Mouse (Mus musculus) neural tube, embryonic 12.5 days (tissue): ENCODE results near the gene Sh3pxd2a. TPM values are rescaled to one million over a fixed set of nuclear protein-coding genes. Genes with fewer than 3 reads are reported as not detected.

Source experiments
- ATAC-seq: fragments of 200-750 bp; cut with Nextera tagmentation; 2 replicates; pipeline ENCODE4 v1.8.0; 2017; ENCODE audit warnings: low read depth, mild to moderate bottlenecking, moderate TSS enrichment, moderate library complexity; ENCODE audit not compliant: low FRiP score
- H3K27ac ChIP-seq: fragments of 300-500 bp; sonication (generic); 2 replicates; pipeline ENCODE4 v1.5.1; 2016
- H3K27me3 ChIP-seq: fragments of 300-500 bp; sonication (generic); replicated peaks from 2 replicates; pipeline ENCODE4 v1.6.1; 2016; ENCODE audit warnings: mild to moderate bottlenecking
- H3K36me3 ChIP-seq: fragments of 300-500 bp; sonication (generic); 2 replicates; pipeline ENCODE4 v1.6.1; 2016; ENCODE audit warnings: mild to moderate bottlenecking
- H3K4me1 ChIP-seq: fragments of 300-500 bp; sonication (generic); 2 replicates; pipeline ENCODE4 v1.6.1; 2016
- H3K4me2 ChIP-seq: fragments of 300-500 bp; sonication (generic); replicated peaks from 2 replicates; pipeline ENCODE4 v1.6.1; 2016; ENCODE audit warnings: mild to moderate bottlenecking
- H3K4me3 ChIP-seq: fragments of 300-500 bp; sonication (generic); 2 replicates; pipeline ENCODE4 v1.5.1; 2016
- H3K9ac ChIP-seq: fragments of 300-500 bp; sonication (generic); 2 replicates; pipeline ENCODE4 v1.6.1; 2016; ENCODE audit warnings: mild to moderate bottlenecking
- H3K9me3 ChIP-seq: fragments of 300-500 bp; sonication (generic); 2 replicates; pipeline ENCODE4 v1.6.1; 2016; ENCODE audit warnings: mild to moderate bottlenecking
- WGBS: fragments of 180-500 bp; shearing (Covaris S2); methylation state at CpG from one replicate; pipeline ENCODE4 v1.1.7; 2016; 5-methylcytosine and 5-hydroxymethylcytosine counted together
- polyA plus RNA-seq: library from polyadenylated mRNA; unstranded; fragments of >200 nt; fragmentation: Nextera tagmentation; extraction: Ambion mirVana; gene quantifications from 2 replicates; pipeline ENCODE4 v1.2.1, GENCODE M21; 2016

The Sh3pxd2a gene
- polyA plus RNA-seq, 1 experiment from 2014 or later: 4.6 TPM

DNA sequence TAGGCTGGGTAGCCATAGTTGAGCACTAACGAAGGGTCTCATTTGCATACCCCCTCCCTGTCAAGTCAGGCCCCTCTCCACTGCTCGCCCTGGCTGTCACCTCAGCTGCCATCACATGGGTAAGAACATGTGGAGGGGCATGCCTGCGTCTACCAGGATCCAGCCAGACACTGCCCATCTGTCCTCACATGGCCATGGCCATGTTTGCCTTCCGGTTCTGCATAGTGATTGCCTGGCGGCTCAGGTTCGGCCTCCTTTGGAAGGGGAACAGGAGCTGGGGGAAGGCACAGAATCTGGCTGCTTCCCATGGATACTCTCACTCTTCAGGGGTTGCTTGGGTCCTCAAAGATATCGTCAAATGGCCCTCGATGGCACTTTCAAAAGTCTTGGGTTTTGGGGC lies 233.5 kb downstream of the Sh3pxd2a start:
- 91% methylated on average over 8 of the region's 8 CpGs for WGBS
- H3K27ac ChIP-seq: no peak overlapping the region
- no peak overlapping the region for H3K4me2 ChIP-seq
- H3K4me3 ChIP-seq: no peak overlapping the region
- no peaks in the 10 kb centered on the region for H3K9me3 ChIP-seq
- no peak for ATAC-seq
- H3K9ac ChIP-seq: no peak overlapping the region
- peaks cover 16% of the 10 kb centered on the region for H3K4me1 ChIP-seq
- no peaks in the 10 kb centered on the region for H3K27me3 ChIP-seq
- H3K36me3 ChIP-seq: no peaks in the 10 kb centered on the region

GRCm38 (mm10) chr19:47230082-47230481 lies 234.1 kb downstream of the Sh3pxd2a start:
- Histone ChIP-seq H3K9me3 (no peaks in the 10 kb centered on the region), H3K36me3 (no peaks in the 10 kb centered on the region), H3K4me2 (no peak overlapping the region), H3K4me1 (peaks cover 16% of the 10 kb centered on the region), H3K27me3 (no peaks in the 10 kb centered on the region), H3K4me3 (no peak overlapping the region), H3K9ac (no peak overlapping the region), H3K27ac (no peak overlapping the region)
- 91% methylated on average over 7 of the region's 7 CpGs for WGBS
- ATAC-seq: no peak

- no peak for ATAC-seq
These were observed 234.7 kb downstream of the Sh3pxd2a start for GRCm38 (mm10) chr19:47229461-47229860.

GRCm38 (mm10) chr19:47228725-47229252 lies 235.4 kb downstream of the Sh3pxd2a start:
- WGBS: 6% methylated on average over 17 of the region's 17 CpGs
- H3K27ac ChIP-seq: no peak overlapping the region

More at GRCm38 (mm10) chr19:47229461-47229860, 234.7 kb downstream of the Sh3pxd2a start:
- H3K9me3 ChIP-seq: no peaks in the 10 kb centered on the region
- peak overlapping the region; percentile 56 for H3K4me2 ChIP-seq
- H3K27me3 ChIP-seq: no peaks in the 10 kb centered on the region
- H3K27ac ChIP-seq: no peak overlapping the region
- H3K36me3 ChIP-seq: no peaks in the 10 kb centered on the region
- WGBS: 83% methylated on average over 5 of the region's 5 CpGs
- 0 out of 2 replicates have a peak overlapping the region, but pooled peaks have one; percentile 46 for H3K9ac ChIP-seq
- H3K4me1 ChIP-seq: peaks cover 16% of the 10 kb centered on the region
- no peak overlapping the region for H3K4me3 ChIP-seq

DNA sequence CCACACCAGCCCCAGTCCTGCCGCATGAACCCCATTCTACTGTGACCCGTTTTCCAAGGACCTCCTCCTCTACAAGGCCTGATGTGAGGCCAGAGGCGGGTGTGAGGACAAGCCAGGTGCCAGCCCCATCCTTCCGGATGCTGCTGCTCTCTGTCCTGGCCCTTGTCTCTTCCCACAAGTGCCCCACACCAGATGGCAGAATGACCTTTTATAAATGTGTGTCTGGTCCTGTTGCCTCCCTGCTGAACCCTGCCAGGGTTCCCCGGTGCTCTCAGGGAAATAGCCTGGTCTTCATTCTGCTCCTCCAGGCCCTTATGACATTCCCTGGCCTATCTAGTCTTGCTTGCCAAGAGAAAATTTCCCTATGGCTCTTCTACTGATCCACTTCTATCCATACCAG lies 238.4 kb downstream of the Sh3pxd2a start:
- no peak overlapping the region for H3K4me2 ChIP-seq
- no peaks in the 10 kb centered on the region for H3K27me3 ChIP-seq
- H3K9me3 ChIP-seq: no peaks in the 10 kb centered on the region
- H3K4me3 ChIP-seq: no peak overlapping the region
- peaks cover 16% of the 10 kb centered on the region for H3K4me1 ChIP-seq
- H3K36me3 ChIP-seq: no peaks in the 10 kb centered on the region
- 80% methylated on average over 5 of the region's 5 CpGs for WGBS
- no peak overlapping the region for H3K9ac ChIP-seq
- ATAC-seq: no peak
- no peak overlapping the region for H3K27ac ChIP-seq

More at GRCm38 (mm10) chr19:47228725-47229252, 235.4 kb downstream of the Sh3pxd2a start:
- peak overlapping the region; percentile 46 for H3K9ac ChIP-seq
- H3K9me3 ChIP-seq: no peaks in the 10 kb centered on the region
- peak overlapping the region; percentile 56 for H3K4me2 ChIP-seq
- H3K4me1 ChIP-seq: peaks cover 16% of the 10 kb centered on the region
- H3K27me3 ChIP-seq: no peaks in the 10 kb centered on the region
- peak overlapping the region; percentile 10; the same call in 1 of the 2 replicates for H3K4me3 ChIP-seq
- peak; percentile 63; the same call in 1 of the 2 replicates for ATAC-seq
- H3K36me3 ChIP-seq: no peaks in the 10 kb centered on the region

GRCm38 (mm10) chr19:47224743-47225142 lies 239.5 kb downstream of the Sh3pxd2a start:
- Histone ChIP-seq H3K4me2 (no peak overlapping the region), H3K27me3 (no peaks in the 10 kb centered on the region), H3K36me3 (no peaks in the 10 kb centered on the region), H3K4me1 (peaks cover 16% of the 10 kb centered on the region), H3K27ac (no peak overlapping the region), H3K9me3 (no peaks in the 10 kb centered on the region), H3K4me3 (no peak overlapping the region), H3K9ac (no peak overlapping the region)
- WGBS: 84% methylated on average over 4 of the region's 4 CpGs
- no peak for ATAC-seq

GRCm38 (mm10) chr19:47222841-47223557 lies 241.2 kb downstream of the Sh3pxd2a start:
- WGBS: 73% methylated on average over 15 of the region's 15 CpGs
- H3K9me3 ChIP-seq: no peaks in the 10 kb centered on the region
- H3K27ac ChIP-seq: no peak overlapping the region
- H3K4me2 ChIP-seq: no peak overlapping the region
- no peak for ATAC-seq
- 0 out of 2 replicates have a peak, but pooled peaks cover 2% of the 10 kb centered on the region for H3K27me3 ChIP-seq
- H3K4me1 ChIP-seq: no peaks in the 10 kb centered on the region; the same call in 1 of the 2 replicates
- no peak overlapping the region for H3K4me3 ChIP-seq
- H3K36me3 ChIP-seq: no peaks in the 10 kb centered on the region
- no peak overlapping the region for H3K9ac ChIP-seq

DNA sequence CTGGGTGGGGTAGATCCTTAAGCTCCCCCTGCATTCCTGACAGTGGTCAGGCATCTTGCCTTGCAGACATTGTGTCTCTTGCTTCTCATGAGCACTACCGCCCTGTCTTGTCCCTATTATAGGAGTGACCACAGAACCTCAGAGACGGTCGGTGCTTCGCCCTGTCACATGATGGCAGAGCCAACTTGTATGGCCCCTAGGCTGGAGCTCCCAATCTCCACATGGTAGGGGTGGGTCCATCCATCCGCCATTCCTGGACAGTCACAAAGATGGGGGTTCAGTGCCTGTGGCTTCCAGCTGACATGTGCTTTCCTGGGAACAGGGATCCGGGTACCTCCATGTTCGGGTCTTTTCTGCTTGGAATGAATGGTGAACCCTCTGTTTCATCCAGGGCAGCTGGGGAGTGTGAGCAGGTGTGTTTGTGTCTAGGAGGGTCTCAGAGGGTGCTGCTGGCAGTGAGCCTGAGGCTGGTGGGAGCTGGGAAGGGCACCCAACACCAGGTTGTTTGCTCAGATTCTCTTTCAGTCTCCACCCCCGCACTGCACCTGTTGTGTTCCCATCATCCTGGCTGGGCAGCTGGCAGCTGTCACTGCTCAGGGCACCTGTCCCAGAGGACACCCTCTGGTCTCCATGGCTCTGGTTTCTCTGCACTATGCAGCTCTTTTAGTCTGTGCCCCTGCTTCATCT lies 241.9 kb downstream of the Sh3pxd2a start:
- H3K27me3 ChIP-seq: 0 out of 2 replicates have a peak, but pooled peaks cover 4% of the 10 kb centered on the region
- H3K9me3 ChIP-seq: no peaks in the 10 kb centered on the region
- 88% methylated on average over 8 of the region's 8 CpGs for WGBS
- no peak overlapping the region for H3K27ac ChIP-seq
- no peak overlapping the region for H3K4me3 ChIP-seq
- H3K4me2 ChIP-seq: no peak overlapping the region
- H3K4me1 ChIP-seq: no peaks in the 10 kb centered on the region; the same call in 1 of the 2 replicates
- no peak overlapping the region for H3K9ac ChIP-seq
- H3K36me3 ChIP-seq: no peaks in the 10 kb centered on the region
- ATAC-seq: no peak

GRCm38 (mm10) chr19:47221500-47222153 lies 242.6 kb downstream of the Sh3pxd2a start:
- Histone ChIP-seq H3K9ac (no peak overlapping the region), H3K4me3 (no peak overlapping the region), H3K9me3 (no peaks in the 10 kb centered on the region), H3K27me3 (0 out of 2 replicates have a peak, but pooled peaks cover 4% of the 10 kb centered on the region), H3K4me1 (no peaks in the 10 kb centered on the region; the same call in 1 of the 2 replicates), H3K27ac (no peak overlapping the region), H3K36me3 (no peaks in the 10 kb centered on the region), H3K4me2 (no peak overlapping the region)
- no peak for ATAC-seq
- 77% methylated on average over 7 of the region's 7 CpGs for WGBS

DNA sequence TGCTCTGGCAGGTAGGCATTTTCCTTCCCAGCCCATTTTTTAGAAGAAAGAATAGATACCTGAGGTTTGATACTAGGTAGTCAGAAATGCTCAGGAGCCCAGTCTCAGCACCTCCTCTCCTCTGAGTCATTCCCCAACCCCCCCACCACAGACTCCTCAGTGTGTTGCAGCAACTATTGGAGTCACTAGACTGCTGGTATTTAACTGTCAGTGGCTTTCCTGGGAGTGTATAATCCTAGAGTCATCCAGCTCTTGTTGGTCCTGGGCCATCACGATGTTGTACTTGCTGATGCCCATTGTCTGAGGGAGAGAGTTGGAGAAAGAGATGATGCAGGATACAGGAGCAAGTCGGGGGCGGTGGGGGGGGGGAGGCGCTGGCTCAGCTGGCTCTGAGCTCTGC lies 243.2 kb downstream of the Sh3pxd2a start:
- Histone ChIP-seq H3K4me3 (no peak overlapping the region), H3K4me2 (no peak overlapping the region), H3K4me1 (no peaks in the 10 kb centered on the region; the same call in 1 of the 2 replicates), H3K9me3 (no peaks in the 10 kb centered on the region), H3K36me3 (no peaks in the 10 kb centered on the region), H3K9ac (no peak overlapping the region), H3K27ac (no peak overlapping the region), H3K27me3 (0 out of 2 replicates have a peak, but pooled peaks cover 4% of the 10 kb centered on the region)
- WGBS: 76% methylated on average over 4 of the region's 4 CpGs
- ATAC-seq: no peak

GRCm38 (mm10) chr19:47220232-47220631 lies 244.0 kb downstream of the Sh3pxd2a start:
- no peak for ATAC-seq
- 92% methylated on average over 2 of the region's 2 CpGs for WGBS
- Histone ChIP-seq H3K9me3 (no peaks in the 10 kb centered on the region), H3K27me3 (0 out of 2 replicates have a peak, but pooled peaks cover 4% of the 10 kb centered on the region), H3K9ac (no peak overlapping the region), H3K4me2 (no peak overlapping the region), H3K4me3 (no peak overlapping the region), H3K4me1 (no peaks in the 10 kb centered on the region; the same call in 1 of the 2 replicates), H3K36me3 (no peaks in the 10 kb centered on the region), H3K27ac (no peak overlapping the region)

GRCm38 (mm10) chr19:47219622-47220021 lies 244.6 kb downstream of the Sh3pxd2a start:
- Histone ChIP-seq H3K36me3 (no peaks in the 10 kb centered on the region), H3K4me2 (no peak overlapping the region)

More at GRCm38 (mm10) chr19:47219622-47220021, 244.6 kb downstream of the Sh3pxd2a start:
- no peak overlapping the region for H3K4me3 ChIP-seq
- 85% methylated on average over 4 of the region's 4 CpGs for WGBS
- ATAC-seq: no peak
- H3K27me3 ChIP-seq: 0 out of 2 replicates have a peak, but pooled peaks cover 4% of the 10 kb centered on the region
- H3K9ac ChIP-seq: no peak overlapping the region
- H3K27ac ChIP-seq: no peak overlapping the region
- H3K9me3 ChIP-seq: no peaks in the 10 kb centered on the region
- no peaks in the 10 kb centered on the region; the same call in 1 of the 2 replicates for H3K4me1 ChIP-seq
